Mouse (Mus musculus): ENCODE results near the gene Inpp5k. TPM values are rescaled to one million over a fixed set of nuclear protein-coding genes. Genes with fewer than 3 reads are reported as not detected.
"Not testable (repeated sequence)": the region's sequence is repeated elsewhere in the genome, so short reads cannot be mapped to it uniquely, and the experiment has no call there.

Inpp5k gene
- total RNA-seq, 1 experiment from 2014 or later: 32.3 TPM

DNA sequence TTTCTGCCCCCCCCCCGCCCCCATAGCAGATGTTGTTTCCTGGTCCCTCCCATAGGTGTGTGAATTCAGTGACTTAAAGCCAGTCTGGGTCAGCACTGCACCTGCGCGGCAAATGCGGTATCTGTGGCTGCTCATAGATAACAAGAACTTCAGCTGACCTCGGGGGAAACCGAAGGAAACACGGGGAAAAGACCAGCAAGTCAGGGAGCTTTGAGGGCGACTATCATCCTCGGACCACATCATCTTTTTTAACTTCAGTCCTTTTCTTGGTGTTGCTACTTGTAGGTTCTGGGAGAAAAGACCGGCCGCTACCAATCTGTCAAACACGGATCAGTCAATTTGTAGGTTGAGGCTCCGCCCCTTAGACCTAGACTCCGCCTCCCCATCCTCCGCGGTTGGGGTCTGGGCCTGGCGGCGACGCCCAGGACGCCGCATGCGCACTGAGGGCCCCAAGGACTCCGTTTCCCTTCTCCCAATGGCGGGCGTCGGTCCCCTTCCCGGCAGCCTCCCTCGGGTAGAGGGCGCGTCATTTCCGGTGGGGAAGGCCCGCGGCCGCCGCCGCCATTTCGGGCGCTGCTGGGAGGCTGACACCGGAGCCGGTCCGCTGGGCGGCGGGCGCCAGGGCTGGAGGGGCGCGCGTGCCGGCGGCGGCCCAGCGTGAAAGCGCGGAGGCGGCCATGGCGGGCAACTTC is 48.1 kb downstream of the Inpp5k start, which contains the start of gene Crk:
Gene Crk, plus strand, starts transcription at position 513 of the 692 bp plus-strand sequence.
- DNase-seq: peak; percentile 100

DNA sequence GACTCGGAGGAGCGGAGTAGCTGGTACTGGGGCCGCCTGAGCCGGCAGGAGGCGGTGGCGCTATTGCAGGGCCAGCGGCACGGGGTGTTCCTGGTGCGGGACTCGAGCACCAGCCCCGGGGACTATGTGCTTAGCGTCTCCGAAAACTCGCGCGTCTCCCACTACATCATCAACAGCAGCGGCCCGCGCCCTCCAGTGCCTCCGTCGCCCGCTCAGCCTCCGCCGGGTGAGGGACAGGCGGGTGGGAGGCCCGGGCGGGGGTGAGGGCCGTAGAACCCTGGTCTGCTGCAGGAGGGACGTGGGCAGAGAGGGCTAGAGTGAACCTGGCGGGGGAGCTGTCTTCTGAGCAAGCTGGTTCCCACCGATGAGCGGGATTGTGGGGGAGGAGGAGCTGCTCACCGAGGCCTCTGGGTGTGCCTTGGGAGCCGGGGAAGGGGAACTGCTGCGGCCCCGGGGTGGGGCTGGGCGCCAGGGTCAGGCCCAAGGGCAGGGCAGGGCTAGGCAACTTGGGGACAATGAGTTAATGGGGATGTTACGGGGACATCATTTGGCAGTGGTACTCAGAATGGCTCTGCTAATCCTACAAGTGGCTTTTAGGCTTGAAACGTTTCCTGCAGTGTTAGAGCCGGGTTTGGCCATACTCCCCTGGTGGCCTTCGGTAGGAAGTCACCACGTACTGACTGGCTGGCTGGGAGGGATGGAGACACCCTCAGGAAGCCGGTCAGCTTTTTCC is 48.8 kb downstream of the Inpp5k start:
- DNase-seq: peak; percentile 81

DNA sequence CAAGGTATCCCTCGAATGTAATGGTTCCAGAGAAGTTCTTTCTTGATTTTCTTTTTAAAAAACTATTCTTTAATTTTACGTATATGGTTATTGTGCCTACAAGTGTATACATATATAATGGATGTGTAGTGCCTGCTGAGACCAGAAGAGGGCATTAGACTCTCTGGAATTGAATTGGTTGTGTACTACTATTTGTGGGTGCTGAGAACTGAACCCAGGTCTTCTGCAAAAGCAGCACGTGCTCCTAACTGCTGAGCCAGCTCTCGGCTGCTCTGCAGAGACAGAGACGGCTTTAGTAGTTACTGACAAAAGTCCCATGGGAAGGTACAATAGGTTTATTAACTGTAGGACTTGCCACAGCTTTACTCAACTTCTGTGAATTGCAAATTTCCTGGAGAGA is 53.7 kb downstream of the Inpp5k start:
- DNase-seq: no peak

DNA sequence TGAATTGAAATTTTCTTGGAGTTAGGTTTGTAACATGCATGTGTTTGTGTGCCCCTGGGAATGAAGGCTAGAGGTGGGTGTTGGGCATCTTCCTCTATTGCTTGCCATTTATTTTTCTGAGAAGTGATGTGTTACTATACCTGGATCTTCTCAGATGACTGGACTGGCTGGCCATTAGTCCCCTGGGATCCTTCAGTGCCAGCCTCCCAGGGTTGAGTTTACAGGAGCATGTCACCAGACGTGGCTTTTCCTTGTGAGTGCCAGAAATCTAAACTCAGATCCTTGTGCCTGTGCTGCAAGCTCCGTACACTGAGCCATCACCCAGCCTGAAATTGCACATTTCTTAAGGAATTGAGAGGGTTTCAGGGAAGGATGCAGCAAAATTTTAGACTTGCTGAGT is 54.2 kb downstream of the Inpp5k start:
- DNase-seq: no peak

DNA sequence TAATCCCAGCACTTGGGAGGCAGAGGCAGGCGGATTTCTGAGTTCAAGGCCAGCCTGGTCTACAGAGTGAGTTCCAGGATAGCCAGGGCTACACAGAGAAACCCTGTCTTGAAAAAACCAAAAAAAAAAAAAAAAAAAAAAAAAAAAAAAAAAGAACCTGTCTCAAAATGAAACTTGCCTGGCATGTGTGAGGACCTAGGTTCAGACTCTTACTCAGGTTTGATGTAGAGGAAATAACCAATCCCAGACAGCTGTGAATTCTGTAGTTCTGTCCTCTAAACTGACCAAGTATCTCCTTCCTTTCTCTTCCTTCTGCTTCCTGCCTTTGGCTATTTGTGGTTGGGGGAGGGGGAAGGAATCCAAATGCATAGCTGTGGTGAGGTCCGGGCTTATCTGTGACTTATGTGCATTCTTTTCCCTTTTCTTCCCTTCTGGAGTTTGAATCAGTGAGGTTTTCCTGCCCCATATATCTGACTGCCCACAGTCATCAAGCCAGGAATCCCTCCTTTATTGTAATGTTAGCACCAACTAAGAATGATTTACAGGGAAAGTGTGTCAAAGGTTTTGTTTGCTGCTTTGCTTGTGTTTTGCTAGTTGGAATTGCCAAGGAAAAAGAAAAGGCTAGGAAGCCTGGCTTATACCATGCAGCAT is 56.7 kb downstream of the Inpp5k start:
- no peak for DNase-seq

DNA sequence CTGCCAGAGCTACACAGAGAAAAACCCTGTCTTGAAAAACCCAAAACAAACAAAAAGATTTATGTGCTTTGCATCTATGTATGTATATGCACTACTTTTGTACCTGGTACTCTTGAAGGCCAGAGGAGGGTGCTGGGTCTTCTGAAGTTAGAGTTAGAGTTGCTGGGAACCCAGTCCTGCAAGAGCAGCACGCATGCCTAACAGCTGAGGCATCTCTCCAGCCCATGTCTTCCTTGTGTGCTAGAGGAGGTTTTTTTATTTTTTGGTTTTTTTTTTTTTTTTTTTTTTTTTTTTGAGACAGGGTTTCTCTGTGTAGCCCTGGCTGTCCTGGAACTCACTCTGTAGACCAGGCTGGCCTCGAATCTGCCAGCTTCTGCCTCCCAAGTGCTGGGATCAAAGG is 57.3 kb downstream of the Inpp5k start:
- no peak for DNase-seq

DNA sequence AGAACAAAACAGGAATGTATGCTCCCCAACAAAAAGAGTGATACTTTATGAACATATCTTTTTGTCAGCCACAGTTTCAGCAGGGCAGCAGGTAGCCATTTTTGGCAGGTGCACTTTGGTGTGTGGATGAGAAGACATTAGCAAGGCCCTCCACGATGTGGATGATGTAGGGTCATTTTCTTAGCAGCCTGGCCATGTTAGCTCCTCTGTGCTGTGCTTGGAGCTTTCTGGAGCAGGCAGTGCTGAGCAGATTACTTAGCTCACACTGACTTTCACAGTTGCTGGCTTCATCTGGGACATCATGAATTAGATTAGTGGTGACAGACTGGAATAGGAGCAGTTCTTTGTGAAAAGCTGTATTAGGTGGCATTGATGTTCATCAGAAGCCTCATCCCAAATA is 59.2 kb downstream of the Inpp5k start:
- no peak for DNase-seq

DNA sequence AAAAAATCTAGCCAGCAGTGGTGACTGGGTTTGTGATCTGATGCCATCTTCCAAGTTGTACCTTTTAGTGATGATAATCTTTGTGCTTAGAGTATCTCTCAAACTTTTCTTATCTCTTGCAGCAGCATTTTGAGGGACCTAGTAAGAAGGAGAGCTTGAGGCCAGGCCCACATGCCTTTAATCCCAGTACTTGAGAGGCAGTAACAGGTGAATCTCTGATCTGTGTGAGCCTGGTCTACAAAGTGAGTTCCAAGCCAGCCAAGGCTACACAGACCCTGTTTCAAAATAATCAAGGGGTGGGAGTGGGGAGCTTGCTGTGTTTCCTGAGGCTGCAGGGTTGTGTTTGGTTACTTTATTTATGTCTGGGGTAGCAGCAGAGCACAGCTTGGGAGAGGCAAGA is 60.3 kb downstream of the Inpp5k start:
- DNase-seq: no peak

DNA sequence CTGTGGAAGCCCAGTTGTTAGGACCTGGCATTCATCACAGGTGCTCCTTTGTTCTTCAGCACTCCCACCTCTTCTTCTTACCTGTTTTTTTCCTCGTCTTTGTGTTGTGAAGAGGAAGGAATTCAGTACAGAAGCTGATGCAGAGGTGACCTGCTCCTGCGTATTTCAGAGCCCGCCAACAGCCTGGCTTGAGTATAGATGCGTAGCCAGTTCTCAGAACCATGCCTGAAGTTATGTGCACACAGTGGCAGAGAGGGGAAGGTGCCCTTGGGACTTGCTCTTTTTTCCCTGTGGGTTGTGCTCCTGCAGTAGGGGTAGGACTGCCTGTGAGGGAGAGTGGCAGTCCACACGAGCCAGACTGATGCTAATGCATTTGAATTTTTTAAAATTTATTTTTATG is 62.8 kb downstream of the Inpp5k start:
- no peak for DNase-seq

DNA sequence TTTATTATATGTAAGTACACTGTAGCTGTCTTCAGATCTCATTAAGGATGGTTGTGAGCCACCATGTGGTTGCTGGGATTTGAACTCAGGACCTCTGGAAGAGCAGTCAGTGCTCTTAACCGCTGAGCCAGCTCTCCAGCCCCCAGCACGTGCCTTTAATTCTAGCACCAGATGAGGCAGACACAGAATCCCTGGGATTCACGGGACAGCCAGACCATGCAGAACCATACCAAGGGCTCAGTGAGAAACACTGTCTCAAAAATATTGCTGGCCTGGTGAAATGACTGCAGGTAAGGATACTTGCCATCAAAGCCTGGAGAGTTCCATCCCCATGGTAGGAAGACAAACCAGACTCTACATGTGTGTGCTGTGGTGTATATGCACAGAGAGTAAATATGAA is 66.7 kb downstream of the Inpp5k start:
- DNase-seq: not testable (repeated sequence)

Other genes with a start within 250 kb of the Inpp5k start
- gene Serpinf1, start 208.3 kb upstream of the Inpp5k start, total RNA-seq (2021): 54.0 and 116 TPM in 2 replicates
- 6.8 and 123 TPM in 2 replicates for gene Serpinf2, start 191.4 kb upstream of the Inpp5k start, total RNA-seq (2021)
- 14.2 and 16.5 TPM in 2 replicates for gene Wdr81, start 176.3 kb upstream of the Inpp5k start, total RNA-seq (2021)
- 13.9 and 24.7 TPM in 2 replicates for gene Tlcd2, start 169.3 kb upstream of the Inpp5k start, total RNA-seq (2021)
- gene Prpf8, start 144.2 kb upstream of the Inpp5k start, total RNA-seq (2021): 127 and 135 TPM in 2 replicates
- gene Rilp, start 120.9 kb upstream of the Inpp5k start, total RNA-seq (2021): 14.3 and 15.9 TPM in 2 replicates
- gene Scarf1, start 117.4 kb upstream of the Inpp5k start, total RNA-seq (2021): 12.7 and 14.6 TPM in 2 replicates
- gene Slc43a2, start 99.3 kb upstream of the Inpp5k start, total RNA-seq (2021): 22.4 and 29.2 TPM in 2 replicates
- 150 and 164 TPM in 2 replicates for gene Pitpna, start 42.9 kb upstream of the Inpp5k start, total RNA-seq (2021)
- 148 and 155 TPM in 2 replicates for gene Myo1c, start 19.5 kb downstream of the Inpp5k start, total RNA-seq (2021)
- gene Crk, start 48.3 kb downstream of the Inpp5k start, total RNA-seq (2021): 100 and 101 TPM in 2 replicates
- 585 and 641 TPM in 2 replicates for gene Ywhae, start 101.9 kb downstream of the Inpp5k start, total RNA-seq (2021)
- 12.3 and 16.4 TPM in 2 replicates for gene Doc2b, start 165.1 kb downstream of the Inpp5k start, total RNA-seq (2021)